ENCODE assay signal across 8 mouse cellular contexts in genomic region chr11:61231329-61231728, GRCm38 (mm10). TPM values are rescaled to one million over a fixed set of nuclear protein-coding genes. Genes with fewer than 3 reads are reported as not detected.
DNase-seq lines count a peak whose midpoint lies in the region; ATAC-seq and TF ChIP-seq lines count a peak whose summit lies in the region.

No protein-coding gene starts in this region.

- WGBS in embryonic facial prominence, embryonic 10.5 days = 26% methylated on average over 9 of the region's 9 CpGs
- 1% methylated on average over 9 of the region's 9 CpGs for WGBS in limb, embryonic 15.5 days
- 2% methylated on average over 9 of the region's 9 CpGs for WGBS in stomach, postnatal 0 days

- no peak overlapping the region for H3K9ac ChIP-seq in limb, embryonic 15.5 days
- no peak overlapping the region for H3K9ac ChIP-seq in stomach, postnatal 0 days (ENCODE audit: low read length)

- peak overlapping the region; percentile 33 for H3K4me2 ChIP-seq in limb, embryonic 15.5 days
- peak overlapping the region; percentile 15; the same call in 1 of the 2 replicates for H3K4me2 ChIP-seq in stomach, postnatal 0 days (replicated peaks; ENCODE audit: low read depth)

- no peak overlapping the region for H3K27ac ChIP-seq in embryonic facial prominence, embryonic 10.5 days (replicated peaks)
- H3K27ac ChIP-seq in limb, embryonic 15.5 days = no peak overlapping the region
- H3K27ac ChIP-seq in stomach, postnatal 0 days (replicated peaks) = no peak overlapping the region

- DNase-seq in 416B (ENCODE audit: low read depth) = peak; percentile 76
- DNase-seq in adrenal gland, adult 2 months = peak; percentile 62
- DNase-seq in embryonic facial prominence, embryonic 10.5 days (ENCODE audit: low spot score) = peak; percentile 68
- DNase-seq in heart, adult 9 months (ENCODE audit: low spot score in 2 of 2) = peak; percentile 65 to 75
- DNase-seq in kidney, adult 8-10 months = peak; percentile 33 to 66
- peak; percentile 52 for DNase-seq in naive thymus-derived CD4-positive, alpha-beta T cell, adult 2 months (ENCODE audit: low read depth)
- peak; percentile 76 for DNase-seq in stomach, postnatal 0 days (ENCODE audit: low spot score)

- no peak overlapping the region; the same call in 1 of the 2 replicates for H3K4me3 ChIP-seq in embryonic facial prominence, embryonic 10.5 days
- 0 out of 2 replicates have a peak overlapping the region, but pooled peaks have one; percentile 11 for H3K4me3 ChIP-seq in limb, embryonic 15.5 days
- no peak overlapping the region for H3K4me3 ChIP-seq in stomach, postnatal 0 days (ENCODE audit: low read depth, low read length)

- 0 out of 2 replicates have a peak, but pooled peaks have one; percentile 48 for ATAC-seq in limb, embryonic 15.5 days (ENCODE audit: insufficient number of reproducible peaks, low FRiP score, low TSS enrichment, low read depth)
- peak; percentile 77 for ATAC-seq in stomach, postnatal 0 days (ENCODE audit: low FRiP score, low TSS enrichment)

- H3K9me3 ChIP-seq in embryonic facial prominence, embryonic 10.5 days = no peaks in the 10 kb centered on the region
- H3K9me3 ChIP-seq in limb, embryonic 15.5 days = no peaks in the 10 kb centered on the region
- no peaks in the 10 kb centered on the region for H3K9me3 ChIP-seq in stomach, postnatal 0 days (ENCODE audit: control insufficient read depth, low read length)

- 0 out of 2 replicates have a peak, but pooled peaks cover 4% of the 10 kb centered on the region for H3K27me3 ChIP-seq in embryonic facial prominence, embryonic 10.5 days (replicated peaks; ENCODE audit: low read depth, poor library complexity, severe bottlenecking)
- no peaks in the 10 kb centered on the region for H3K27me3 ChIP-seq in limb, embryonic 15.5 days
- H3K27me3 ChIP-seq in stomach, postnatal 0 days (ENCODE audit: control insufficient read depth, insufficient read depth, low read length) = no peaks in the 10 kb centered on the region

- peaks cover 27% of the 10 kb centered on the region for H3K4me1 ChIP-seq in embryonic facial prominence, embryonic 10.5 days
- peaks cover 13% of the 10 kb centered on the region for H3K4me1 ChIP-seq in limb, embryonic 15.5 days
- no peaks in the 10 kb centered on the region; the same call in 1 of the 2 replicates for H3K4me1 ChIP-seq in stomach, postnatal 0 days (replicated peaks; ENCODE audit: control insufficient read depth, insufficient read depth)

- TF ChIP-seq CTCF in stomach, postnatal 0 days (IDR thresholded peaks at IDR 0.05; ENCODE audit: low read depth) = peak; percentile 91

- TF ChIP-seq EP300 in stomach, postnatal 0 days (optimal IDR thresholded peaks at IDR 0.05) = no peak

- H3K36me3 ChIP-seq in embryonic facial prominence, embryonic 10.5 days (replicated peaks) = no peaks in the 10 kb centered on the region
- no peaks in the 10 kb centered on the region for H3K36me3 ChIP-seq in limb, embryonic 15.5 days
- H3K36me3 ChIP-seq in stomach, postnatal 0 days (ENCODE audit: control insufficient read depth, insufficient read depth, low read length) = no peaks in the 10 kb centered on the region

RNA-seq across cellular contexts. Expression of gene Aldh3a1, which starts 24.0 kb away (rescaled TPM):
- under 1 TPM in 1 of 2 experiments, not detected in 1; 0.95 TPM for total RNA-seq in adrenal gland, adult 2 months (2021)
- polyA plus RNA-seq in adrenal gland, adult 2 months (2012; rRNA removed) = 0.08 and 0.15 TPM in 2 replicates
- not detected in 2 replicates for polyA plus RNA-seq in embryonic facial prominence, embryonic 10.5 days (2016; fragmentation: Nextera tagmentation; extraction: Ambion mirVana)
- 0.62 and 1.5 TPM in 2 replicates for polyA plus RNA-seq in limb, embryonic 15.5 days (2015; fragmentation: Nextera tagmentation; extraction: Ambion mirVana)
- 3.4 and 3.9 TPM in 2 replicates for polyA plus RNA-seq in stomach, postnatal 0 days (2015; fragmentation: Nextera tagmentation; extraction: Ambion mirVana)

RNA-seq across cellular contexts. Expression of gene Aldh3a2, which starts 35.9 kb away (rescaled TPM):
- 10 to 100 TPM; 54.0 to 54.3 TPM for total RNA-seq in adrenal gland, adult 2 months (2021)
- 34.7 and 36.6 TPM in 2 replicates for polyA plus RNA-seq in adrenal gland, adult 2 months (2012; rRNA removed)
- polyA plus RNA-seq in embryonic facial prominence, embryonic 10.5 days (2016; fragmentation: Nextera tagmentation; extraction: Ambion mirVana) = 16.7 and 17.6 TPM in 2 replicates
- 32.8 and 33.2 TPM in 2 replicates for polyA plus RNA-seq in limb, embryonic 15.5 days (2015; fragmentation: Nextera tagmentation; extraction: Ambion mirVana)
- 68.0 and 68.4 TPM in 2 replicates for polyA plus RNA-seq in stomach, postnatal 0 days (2015; fragmentation: Nextera tagmentation; extraction: Ambion mirVana)

RNA-seq across cellular contexts. Expression of gene Usp22, which starts 56.5 kb away (rescaled TPM):
- 10 to 100 TPM; 62.5 to 62.6 TPM for total RNA-seq in adrenal gland, adult 2 months (2021)
- 126 and 150 TPM in 2 replicates for polyA plus RNA-seq in adrenal gland, adult 2 months (2012; rRNA removed)
- polyA plus RNA-seq in embryonic facial prominence, embryonic 10.5 days (2016; fragmentation: Nextera tagmentation; extraction: Ambion mirVana) = 185 and 189 TPM in 2 replicates
- 125 and 141 TPM in 2 replicates for polyA plus RNA-seq in limb, embryonic 15.5 days (2015; fragmentation: Nextera tagmentation; extraction: Ambion mirVana)
- 31.9 and 35.6 TPM in 2 replicates for polyA plus RNA-seq in stomach, postnatal 0 days (2015; fragmentation: Nextera tagmentation; extraction: Ambion mirVana)
